Mouse (Mus musculus) hindbrain, embryonic 13.5 days (tissue): ENCODE measurements around the gene Ugp2. TPM values are rescaled to one million over a fixed set of nuclear protein-coding genes. Genes with fewer than 3 reads are reported as not detected.
"Not testable (repeated sequence)": the region's sequence is repeated elsewhere in the genome, so short reads cannot be mapped to it uniquely, and the experiment has no call there.

Source experiments
- ATAC-seq: fragments of 200-750 bp; cut with Nextera tagmentation; 2 replicates; pipeline ENCODE4 v1.8.0; 2017; ENCODE audit warnings: moderate TSS enrichment; ENCODE audit not compliant: low FRiP score
- H3K27ac ChIP-seq: fragments of 300-500 bp; sonication (generic); 2 replicates; pipeline ENCODE4 v1.5.1; 2015; ENCODE audit warnings: inconsistent platforms, mild to moderate bottlenecking, moderate library complexity
- H3K27me3 ChIP-seq: fragments of 300-500 bp; sonication (generic); 2 replicates; pipeline ENCODE4 v1.6.1; 2015; ENCODE audit warnings: mild to moderate bottlenecking, inconsistent platforms
- H3K36me3 ChIP-seq: fragments of 300-500 bp; sonication (generic); 2 replicates; pipeline ENCODE4 v1.6.1; 2015; ENCODE audit warnings: mild to moderate bottlenecking, inconsistent platforms
- H3K4me1 ChIP-seq: fragments of 300-500 bp; sonication (generic); replicated peaks from 2 replicates; pipeline ENCODE4 v1.6.1; 2015; ENCODE audit warnings: inconsistent platforms
- H3K4me2 ChIP-seq: fragments of 300-500 bp; sonication (generic); 2 replicates; pipeline ENCODE4 v1.6.1; 2015; ENCODE audit warnings: inconsistent platforms, mild to moderate bottlenecking, moderate library complexity
- H3K4me3 ChIP-seq: fragments of 300-500 bp; sonication (generic); 2 replicates; pipeline ENCODE4 v1.5.1; 2015; ENCODE audit warnings: mild to moderate bottlenecking, inconsistent platforms
- H3K9ac ChIP-seq: fragments of 300-500 bp; sonication (generic); 2 replicates; pipeline ENCODE4 v1.6.1; 2015; ENCODE audit warnings: mild to moderate bottlenecking, inconsistent platforms
- H3K9me3 ChIP-seq: fragments of 300-500 bp; sonication (generic); 2 replicates; pipeline ENCODE4 v1.6.1; 2016; ENCODE audit warnings: inconsistent platforms
- WGBS: fragments of 180-500 bp; shearing (Covaris S2); methylation state at CpG from one replicate; pipeline ENCODE4 v1.1.7; 2015; 5-methylcytosine and 5-hydroxymethylcytosine counted together
- polyA plus RNA-seq: library from polyadenylated mRNA; unstranded; fragments of >200 nt; fragmentation: Nextera tagmentation; extraction: Ambion mirVana; gene quantifications from 2 replicates; pipeline ENCODE4 v1.2.1, GENCODE M21; 2015

Gene Ugp2
- polyA plus RNA-seq, 1 experiment from 2014 or later: 71.6 TPM

DNA sequence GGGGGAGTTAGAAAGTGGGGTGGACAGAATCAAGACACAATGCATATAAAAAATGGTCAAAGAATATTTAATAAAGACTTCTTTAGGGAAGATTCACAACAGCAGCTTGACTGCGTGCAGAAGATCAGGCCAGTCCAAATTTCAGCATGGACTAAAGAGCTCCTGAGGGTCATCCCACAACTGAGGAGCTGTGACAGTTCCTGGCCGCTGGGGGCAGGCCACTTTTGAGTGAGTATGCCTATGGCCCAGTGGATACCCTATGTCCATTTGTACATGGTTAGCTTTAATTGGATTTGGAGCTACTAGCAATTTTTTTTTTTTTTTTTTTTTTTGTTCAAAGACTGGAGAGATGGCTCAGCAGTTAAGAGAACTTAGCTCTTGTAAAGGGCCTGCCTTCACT is 44.2 kb downstream of the Ugp2 start:
- no peak overlapping the region for H3K4me2 ChIP-seq
- no peak overlapping the region for H3K4me3 ChIP-seq
- no peaks in the 10 kb centered on the region for H3K27me3 ChIP-seq
- no peaks in the 10 kb centered on the region for H3K4me1 ChIP-seq
- no peak overlapping the region for H3K27ac ChIP-seq
- peaks cover 59% of the 10 kb centered on the region for H3K36me3 ChIP-seq
- no peaks in the 10 kb centered on the region for H3K9me3 ChIP-seq
- 77% methylated on average over 2 of the region's 2 CpGs for WGBS
- no peak for ATAC-seq
- H3K9ac ChIP-seq: no peak overlapping the region

DNA sequence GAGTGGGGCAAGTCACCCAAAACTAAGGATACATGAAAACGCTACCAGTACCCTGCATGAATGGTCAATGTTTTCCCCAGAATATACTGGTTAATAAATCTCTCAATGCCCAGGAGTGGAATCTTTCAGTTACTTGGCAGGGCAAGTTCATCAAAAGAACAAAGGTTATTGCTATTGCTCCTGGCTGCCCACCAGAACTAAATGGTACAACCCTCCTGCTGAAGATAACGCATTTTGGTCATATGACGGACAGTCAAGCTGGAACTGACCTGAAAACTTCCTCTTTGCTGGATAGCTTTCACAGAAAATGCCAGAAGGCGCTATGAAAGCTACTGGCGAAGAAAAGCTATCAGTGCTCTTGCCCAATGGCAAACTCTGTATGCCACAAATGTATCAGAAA is 45.2 kb downstream of the Ugp2 start:
- H3K4me3 ChIP-seq: no peak overlapping the region
- peaks cover 62% of the 10 kb centered on the region for H3K36me3 ChIP-seq
- H3K4me2 ChIP-seq: no peak overlapping the region
- no peaks in the 10 kb centered on the region for H3K4me1 ChIP-seq
- H3K27ac ChIP-seq: no peak overlapping the region
- no peaks in the 10 kb centered on the region for H3K9me3 ChIP-seq
- WGBS: 96% methylated on average over 5 of the region's 5 CpGs
- ATAC-seq: no peak
- no peaks in the 10 kb centered on the region for H3K27me3 ChIP-seq
- H3K9ac ChIP-seq: no peak overlapping the region

DNA sequence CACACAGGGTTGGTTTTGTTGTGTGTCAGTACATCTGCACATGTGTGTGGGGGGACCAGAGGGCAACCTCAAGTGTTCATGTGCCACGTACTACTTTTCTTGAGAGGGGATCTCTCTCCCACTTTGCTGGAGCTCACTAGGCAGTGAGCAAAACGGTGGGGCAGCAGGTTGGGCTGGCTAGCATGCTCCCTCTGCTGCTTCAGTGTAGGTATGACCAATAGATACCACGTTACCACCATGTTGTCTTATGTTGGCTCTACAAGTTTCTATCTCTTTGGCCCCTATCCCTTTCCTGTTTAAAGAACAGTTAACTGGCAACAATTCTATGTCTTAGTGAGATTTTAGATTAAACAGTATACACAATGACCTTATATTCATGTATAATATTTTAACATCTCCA is 48.7 kb downstream of the Ugp2 start:
- H3K9me3 ChIP-seq: no peaks in the 10 kb centered on the region
- no peak for ATAC-seq
- no peaks in the 10 kb centered on the region for H3K4me1 ChIP-seq
- H3K27ac ChIP-seq: no peak overlapping the region
- WGBS: 81% methylated on average over 3 of the region's 3 CpGs
- H3K36me3 ChIP-seq: peaks cover 43% of the 10 kb centered on the region
- H3K9ac ChIP-seq: no peak overlapping the region
- no peaks in the 10 kb centered on the region for H3K27me3 ChIP-seq
- H3K4me2 ChIP-seq: no peak overlapping the region
- no peak overlapping the region for H3K4me3 ChIP-seq

DNA sequence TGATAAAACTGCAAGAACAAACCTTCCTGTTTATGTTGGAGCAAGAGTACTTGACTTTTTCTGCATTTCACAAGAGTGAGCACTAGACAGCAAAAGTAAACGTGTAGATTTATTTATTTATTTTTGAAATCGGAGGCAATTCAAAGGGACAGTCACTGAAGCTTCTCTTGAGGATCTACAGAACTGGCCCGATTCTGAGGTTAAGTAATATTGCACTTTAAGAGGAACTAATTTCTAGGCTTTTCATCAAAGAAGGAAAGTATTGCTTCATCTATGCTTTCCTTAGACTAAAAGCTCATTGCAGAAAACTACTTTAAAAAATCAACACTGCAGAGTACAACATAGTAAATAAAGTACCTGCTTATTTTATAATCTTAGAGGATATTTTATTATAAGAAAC is 49.4 kb downstream of the Ugp2 start:
- Histone ChIP-seq H3K4me1 (no peaks in the 10 kb centered on the region), H3K27ac (no peak overlapping the region), H3K4me2 (no peak overlapping the region), H3K27me3 (no peaks in the 10 kb centered on the region), H3K4me3 (no peak overlapping the region), H3K9ac (no peak overlapping the region), H3K36me3 (peaks cover 40% of the 10 kb centered on the region), H3K9me3 (no peaks in the 10 kb centered on the region)
- no peak for ATAC-seq
- WGBS: 87% methylated on average over 3 of the region's 3 CpGs

DNA sequence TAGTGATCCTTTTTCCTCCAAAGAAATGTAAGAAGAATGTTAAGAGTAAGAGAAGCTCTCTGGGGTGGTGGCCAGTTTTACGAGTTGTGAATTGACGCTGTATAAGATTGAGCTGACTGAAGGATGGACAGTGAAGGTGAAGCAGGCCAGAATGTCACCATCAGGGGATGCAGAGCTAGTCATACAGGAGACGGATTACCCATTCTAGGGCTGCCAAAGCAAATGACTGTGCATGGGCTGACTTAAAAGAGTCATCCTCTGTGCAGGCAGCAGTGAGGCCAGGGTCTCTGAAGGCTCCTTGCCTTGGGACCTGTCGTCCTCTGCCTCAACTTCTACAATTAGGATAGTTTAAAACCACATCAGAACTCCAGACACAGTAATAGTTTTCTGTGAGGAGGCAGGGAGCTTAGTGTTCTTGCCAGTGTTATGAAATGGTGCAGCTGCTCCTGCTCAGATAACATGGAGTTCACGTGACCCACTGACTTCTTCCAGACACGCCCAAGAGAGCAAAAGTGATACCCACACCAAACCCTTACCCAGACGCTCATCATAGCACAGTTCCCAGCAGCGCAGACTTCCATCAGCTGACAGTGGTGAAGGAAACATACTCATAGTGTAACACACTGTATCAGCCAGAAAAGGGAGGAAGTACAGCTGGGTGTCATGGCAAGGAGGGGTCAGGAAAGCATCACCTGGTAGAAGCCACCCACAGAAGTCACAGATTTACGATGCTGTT is 56.9 kb downstream of the Ugp2 start:
- Histone ChIP-seq H3K9ac (no peak overlapping the region), H3K4me1 (no peaks in the 10 kb centered on the region), H3K9me3 (no peaks in the 10 kb centered on the region), H3K4me2 (no peak overlapping the region), H3K27ac (no peak overlapping the region), H3K4me3 (no peak overlapping the region), H3K36me3 (peaks cover 26% of the 10 kb centered on the region), H3K27me3 (no peaks in the 10 kb centered on the region)
- 91% methylated on average over 9 of the region's 9 CpGs for WGBS
- no peak for ATAC-seq

DNA sequence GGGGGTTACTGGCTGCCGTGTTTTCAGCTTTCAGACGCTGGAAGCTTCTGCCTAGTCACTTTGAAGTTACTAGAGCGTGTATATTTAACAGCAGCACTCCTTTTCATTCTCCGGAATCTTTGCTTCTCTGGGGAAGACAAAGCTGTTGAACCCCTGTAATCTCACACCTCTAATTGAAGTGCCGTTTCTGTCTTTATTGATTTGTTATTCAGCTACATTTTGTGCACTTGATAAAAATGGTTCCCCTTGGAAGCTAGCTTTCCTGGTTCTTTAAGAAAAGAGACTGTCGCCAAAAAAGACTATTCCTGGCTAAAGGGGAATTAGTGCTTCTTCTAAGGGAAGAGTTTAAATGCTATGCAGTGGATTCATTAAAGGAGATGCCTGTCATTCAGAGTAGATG is 61.5 kb downstream of the Ugp2 start:
- Histone ChIP-seq H3K4me2 (no peak overlapping the region), H3K36me3 (peaks cover 36% of the 10 kb centered on the region), H3K4me1 (no peaks in the 10 kb centered on the region), H3K4me3 (no peak overlapping the region), H3K27me3 (no peaks in the 10 kb centered on the region), H3K9ac (no peak overlapping the region), H3K9me3 (no peaks in the 10 kb centered on the region), H3K27ac (no peak overlapping the region)
- WGBS: 55% methylated on average over 6 of the region's 6 CpGs
- no peak for ATAC-seq

DNA sequence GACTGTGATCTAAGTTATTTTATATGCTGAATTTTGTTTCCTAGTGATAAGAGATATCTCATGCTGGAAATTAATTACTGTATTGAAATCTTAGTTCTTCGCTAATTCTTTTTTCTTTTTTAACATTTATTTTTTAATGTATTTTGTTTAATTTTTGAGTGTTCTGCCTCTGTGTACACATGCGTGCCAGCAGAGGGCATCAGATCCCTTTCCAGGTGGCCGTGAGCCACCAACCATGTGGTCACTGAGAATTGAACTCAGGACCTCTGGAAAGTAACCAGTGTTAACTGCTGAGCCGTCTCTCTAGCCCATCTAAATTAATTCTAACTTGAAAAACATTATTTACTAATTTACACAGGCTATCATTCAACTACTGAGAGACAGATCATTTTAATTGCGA is 62.9 kb downstream of the Ugp2 start:
- WGBS: 83% methylated on average over 5 of the region's 5 CpGs
- H3K4me1 ChIP-seq: no peaks in the 10 kb centered on the region
- H3K36me3 ChIP-seq: peaks cover 29% of the 10 kb centered on the region
- no peak for ATAC-seq
- no peak overlapping the region for H3K4me2 ChIP-seq
- no peak overlapping the region for H3K9ac ChIP-seq
- H3K27me3 ChIP-seq: no peaks in the 10 kb centered on the region
- H3K4me3 ChIP-seq: no peak overlapping the region
- no peaks in the 10 kb centered on the region for H3K9me3 ChIP-seq
- no peak overlapping the region for H3K27ac ChIP-seq

DNA sequence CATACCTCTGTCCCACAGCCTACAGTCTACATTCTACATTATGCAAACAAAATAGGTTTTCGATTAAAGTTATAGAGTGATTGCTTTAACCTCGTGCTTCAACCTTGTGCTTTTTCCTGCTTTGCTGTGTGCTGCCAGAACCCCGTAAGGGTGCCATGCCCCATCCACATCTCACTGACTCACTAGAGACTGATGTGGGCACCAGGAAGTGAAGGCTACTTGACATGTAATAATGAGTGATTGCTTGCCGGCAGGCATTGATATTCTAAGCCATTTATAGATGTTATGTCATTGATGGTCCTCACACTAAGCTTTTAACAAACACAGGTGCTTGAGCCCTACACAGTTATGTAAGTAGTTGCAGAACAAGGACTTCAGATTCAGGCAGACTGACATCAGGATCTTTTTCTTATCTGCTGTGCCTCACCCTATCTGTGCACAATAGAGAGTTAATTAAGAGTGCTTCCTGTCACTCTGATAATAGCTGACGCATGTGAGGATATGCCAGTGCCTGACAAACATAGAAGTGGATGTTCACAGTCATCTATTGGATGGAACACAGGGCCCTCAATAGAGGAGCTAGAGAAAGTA is 63.8 kb downstream of the Ugp2 start:
- H3K9ac ChIP-seq: no peak overlapping the region
- H3K27me3 ChIP-seq: no peaks in the 10 kb centered on the region
- H3K27ac ChIP-seq: no peak overlapping the region
- WGBS: 91% methylated on average over 5 of the region's 5 CpGs
- no peaks in the 10 kb centered on the region for H3K4me1 ChIP-seq
- H3K36me3 ChIP-seq: peaks cover 29% of the 10 kb centered on the region
- ATAC-seq: no peak
- H3K4me3 ChIP-seq: no peak overlapping the region
- H3K4me2 ChIP-seq: no peak overlapping the region
- H3K9me3 ChIP-seq: no peaks in the 10 kb centered on the region

DNA sequence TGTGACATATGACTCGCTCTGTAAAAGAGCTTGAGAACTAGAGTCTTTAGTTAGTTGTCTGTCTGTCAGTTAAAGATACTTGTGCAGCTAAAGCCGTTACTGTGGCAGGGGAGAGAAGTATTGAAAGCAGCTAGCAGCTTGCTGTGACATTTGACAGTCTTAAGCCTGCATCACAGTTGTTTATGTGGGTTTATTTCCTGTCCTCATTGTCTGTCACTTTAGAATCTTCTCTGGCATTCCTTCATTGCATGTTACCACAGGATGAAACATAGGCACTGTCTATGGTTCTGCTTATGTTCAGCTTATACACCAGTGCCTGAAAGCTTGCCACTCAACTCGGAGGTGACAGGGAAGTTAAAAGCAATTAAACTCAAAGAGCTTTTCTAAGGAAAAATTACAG is 67.4 kb downstream of the Ugp2 start:
- Histone ChIP-seq H3K9me3 (no peaks in the 10 kb centered on the region), H3K4me3 (no peak overlapping the region), H3K4me2 (no peak overlapping the region), H3K9ac (no peak overlapping the region), H3K36me3 (peaks cover 32% of the 10 kb centered on the region), H3K27me3 (no peaks in the 10 kb centered on the region), H3K27ac (no peak overlapping the region), H3K4me1 (no peaks in the 10 kb centered on the region)
- 86% methylated on average over 3 of the region's 3 CpGs for WGBS
- no peak for ATAC-seq

DNA sequence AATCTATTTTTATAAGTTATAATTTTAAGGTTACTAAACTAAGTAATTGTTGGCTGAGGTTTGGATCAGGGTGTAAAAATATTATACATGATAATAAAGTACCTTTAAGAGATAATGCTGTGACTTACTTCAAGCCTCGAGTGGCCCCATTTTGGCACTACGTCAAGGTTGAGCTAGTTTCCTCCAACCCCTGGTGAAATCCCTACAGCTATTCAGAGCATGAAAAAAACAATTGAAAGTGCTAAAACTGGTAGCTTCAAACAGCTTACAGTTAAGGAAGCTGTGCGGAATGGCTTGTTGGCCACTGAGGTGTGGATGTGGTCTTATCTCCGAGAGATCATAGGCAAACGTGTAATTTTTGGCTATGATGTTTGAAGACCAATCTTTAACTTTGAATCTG is 75.5 kb downstream of the Ugp2 start:
- H3K9me3 ChIP-seq: no peaks in the 10 kb centered on the region

DNA sequence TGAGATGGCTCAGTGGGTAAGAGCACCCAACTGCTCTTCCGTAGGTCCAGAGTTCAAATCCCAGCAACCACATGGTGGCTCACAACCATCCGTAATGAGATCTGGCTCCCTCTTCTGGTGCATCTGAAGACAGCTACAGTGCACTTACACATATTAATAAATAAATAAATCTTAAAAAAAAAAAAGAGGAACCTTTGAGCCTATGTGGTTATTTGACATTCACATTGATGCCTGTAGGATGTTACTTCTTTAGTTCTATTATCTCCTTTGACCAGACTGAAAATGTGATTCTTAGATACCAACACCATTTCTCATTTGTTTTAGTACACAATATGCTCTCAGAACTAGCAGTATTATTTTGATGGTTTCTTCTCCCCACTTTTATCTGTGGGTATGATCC is 82.8 kb downstream of the Ugp2 start:
- H3K9me3 ChIP-seq, H3K27me3 ChIP-seq, H3K4me1 ChIP-seq, H3K27ac ChIP-seq, ATAC-seq, H3K9ac ChIP-seq, H3K4me2 ChIP-seq, H3K36me3 ChIP-seq, H3K4me3 ChIP-seq: not testable (repeated sequence)
- WGBS: 98% methylated on average over 2 of the region's 2 CpGs

More for the DNA sequence above, 75.5 kb downstream of the Ugp2 start:
- 93% methylated on average over 5 of the region's 5 CpGs for WGBS
- peaks cover 9% of the 10 kb centered on the region for H3K36me3 ChIP-seq
- ATAC-seq: no peak
- no peak overlapping the region for H3K4me2 ChIP-seq
- no peak overlapping the region for H3K4me3 ChIP-seq
- no peak overlapping the region for H3K27ac ChIP-seq
- H3K27me3 ChIP-seq: no peaks in the 10 kb centered on the region
- H3K9ac ChIP-seq: no peak overlapping the region
- H3K4me1 ChIP-seq: no peaks in the 10 kb centered on the region

DNA sequence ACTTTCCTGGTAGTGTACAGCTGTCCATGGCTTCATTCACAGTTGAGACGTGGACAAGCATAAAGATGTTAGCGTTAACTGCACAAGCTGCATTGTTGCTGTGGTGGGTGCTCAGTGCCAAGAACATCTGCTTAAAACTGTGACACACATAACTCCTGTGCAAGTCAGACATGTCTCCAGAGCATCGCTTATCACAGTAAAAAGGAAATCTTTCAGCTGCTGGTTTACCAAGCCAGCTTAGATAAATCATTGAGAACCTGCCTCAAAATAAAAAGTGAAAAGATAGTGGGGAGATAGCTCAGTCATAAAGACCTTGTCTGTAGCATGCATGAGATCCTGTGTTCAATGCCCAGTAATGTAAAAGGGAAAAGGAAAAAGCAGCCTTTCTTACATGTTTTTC is 84.6 kb downstream of the Ugp2 start:
- H3K4me3 ChIP-seq: no peak overlapping the region
- H3K27me3 ChIP-seq: no peaks in the 10 kb centered on the region
- no peaks in the 10 kb centered on the region; the same call in 1 of the 2 replicates for H3K36me3 ChIP-seq
- H3K9me3 ChIP-seq: no peaks in the 10 kb centered on the region
- WGBS: 86% methylated on average over 3 of the region's 3 CpGs
- no peak overlapping the region for H3K27ac ChIP-seq
- no peak overlapping the region for H3K9ac ChIP-seq
- ATAC-seq: no peak
- no peak overlapping the region for H3K4me2 ChIP-seq
- no peaks in the 10 kb centered on the region for H3K4me1 ChIP-seq

DNA sequence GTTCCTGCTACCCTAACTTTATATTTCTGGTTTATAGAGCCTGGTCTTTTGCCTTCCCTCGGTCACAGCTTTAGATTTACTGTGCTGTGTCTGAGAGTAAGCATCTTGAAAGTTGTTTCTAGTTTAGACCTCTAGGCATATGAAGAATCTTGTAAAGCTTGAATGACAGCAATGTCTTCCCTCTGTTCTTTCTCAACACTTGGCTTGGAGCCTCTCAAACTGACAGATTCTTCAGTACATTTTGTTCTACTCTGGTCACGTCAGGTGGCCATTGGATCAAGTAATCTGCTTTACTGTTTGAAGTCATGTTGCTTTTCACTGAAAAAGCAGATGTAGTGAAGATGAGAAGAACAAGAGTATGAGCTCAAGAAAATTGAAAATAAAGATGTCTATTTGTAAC is 94.8 kb downstream of the Ugp2 start:
- Histone ChIP-seq H3K4me3 (no peak overlapping the region), H3K27me3 (no peaks in the 10 kb centered on the region)
- WGBS: 95% methylated on average over 2 of the region's 2 CpGs

More for the DNA sequence above, 94.8 kb downstream of the Ugp2 start:
- H3K36me3 ChIP-seq: peaks cover 18% of the 10 kb centered on the region
- H3K4me2 ChIP-seq: no peak overlapping the region
- no peak overlapping the region for H3K27ac ChIP-seq
- H3K9ac ChIP-seq: no peak overlapping the region
- no peak for ATAC-seq
- H3K9me3 ChIP-seq: no peaks in the 10 kb centered on the region
- no peaks in the 10 kb centered on the region for H3K4me1 ChIP-seq
